Mouse (Mus musculus): ENCODE data around the gene Gsto2. TPM values are rescaled to one million over a fixed set of nuclear protein-coding genes. Genes with fewer than 3 reads are reported as not detected.

Gene Gsto2
- polyA plus RNA-seq, 1 experiment from 2014 or later, result 0.76 TPM

DNA sequence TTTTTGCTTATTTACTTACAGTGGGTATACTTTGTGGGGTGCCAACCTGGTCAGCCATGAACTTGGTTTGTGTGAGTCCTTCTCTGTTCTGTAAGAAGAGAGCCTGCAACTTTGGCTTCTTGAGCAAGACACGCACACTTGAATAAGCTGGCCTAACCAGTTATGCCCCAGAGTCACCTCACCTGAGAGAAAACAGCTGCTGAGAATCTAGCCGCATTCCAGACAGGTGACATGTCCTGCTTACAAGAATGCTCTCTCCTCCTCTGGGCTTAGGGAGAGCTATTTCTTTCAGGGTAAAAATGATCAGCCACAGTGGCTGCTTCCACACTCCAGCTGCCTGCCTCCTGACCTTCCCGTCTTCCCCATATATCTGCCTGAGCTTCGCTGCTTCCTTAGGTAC is 63.7 kb downstream of the Gsto2 start:
- Histone ChIP-seq H3K9me3 (ENCODE audit: control insufficient read depth, low read length) (no peaks in the 10 kb centered on the region), H3K27ac (ENCODE audit: low read depth, low read length) (no peak overlapping the region), H3K27me3 (ENCODE audit: control insufficient read depth, insufficient read depth, low read length) (no peaks in the 10 kb centered on the region), H3K4me2 (ENCODE audit: low read depth, low read length, severe bottlenecking) (no peak overlapping the region), H3K4me3 (ENCODE audit: low read depth, low read length) (no peak overlapping the region), H3K4me1 (replicated peaks; ENCODE audit: control insufficient read depth, insufficient read depth, low read length) (no peaks in the 10 kb centered on the region), H3K9ac (ENCODE audit: low read length) (no peak overlapping the region), H3K36me3 (ENCODE audit: control insufficient read depth, insufficient read depth, low read length) (no peaks in the 10 kb centered on the region)
- WGBS, result 88% methylated on average over 4 of the region's 4 CpGs
- ATAC-seq (replicated peaks; ENCODE audit: low FRiP score) (no peak), DNase-seq (ENCODE audit: low spot score) (no peak)

DNA sequence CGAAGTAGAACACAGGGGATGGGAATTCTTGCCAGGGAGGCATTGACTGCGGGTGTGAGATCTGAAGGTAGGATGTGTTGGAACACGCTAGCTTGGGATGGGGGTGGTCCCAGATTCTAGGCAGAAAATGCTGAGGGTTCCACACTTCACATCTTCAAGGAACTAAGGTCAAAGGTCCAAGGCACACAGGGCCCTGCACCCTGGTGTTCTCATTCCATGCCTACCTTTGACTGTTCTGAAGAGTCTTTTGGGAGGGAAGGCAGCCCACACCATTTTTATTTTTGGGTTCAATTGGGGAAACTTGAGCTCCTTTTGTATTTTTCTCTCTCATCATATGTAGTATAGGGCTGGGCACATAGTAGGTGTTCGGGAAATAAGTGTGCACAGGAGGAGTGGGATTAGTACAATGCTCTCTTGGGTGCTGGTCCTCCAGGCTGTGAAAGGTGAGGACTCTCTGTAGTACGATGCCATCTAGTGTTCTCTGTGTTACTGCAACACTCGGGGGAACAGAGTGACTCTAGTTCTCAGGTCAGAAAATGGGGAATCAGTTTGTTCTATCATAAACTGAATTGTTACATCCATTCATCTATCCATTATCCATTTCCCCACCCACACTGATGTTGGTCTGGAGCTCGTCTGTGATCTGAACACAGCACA is 66.8 kb downstream of the Gsto2 start:
- no peak overlapping the region for H3K27ac ChIP-seq (ENCODE audit: low read depth, low read length)
- no peaks in the 10 kb centered on the region for H3K27me3 ChIP-seq (ENCODE audit: control insufficient read depth, insufficient read depth, low read length)
- H3K9ac ChIP-seq (ENCODE audit: low read length), result no peak overlapping the region
- H3K36me3 ChIP-seq (ENCODE audit: control insufficient read depth, insufficient read depth, low read length), result no peaks in the 10 kb centered on the region
- H3K4me2 ChIP-seq (ENCODE audit: low read depth, low read length, severe bottlenecking), result no peak overlapping the region
- no peaks in the 10 kb centered on the region for H3K4me1 ChIP-seq (replicated peaks; ENCODE audit: control insufficient read depth, insufficient read depth, low read length)
- no peaks in the 10 kb centered on the region for H3K9me3 ChIP-seq (ENCODE audit: control insufficient read depth, low read length)
- DNase-seq (ENCODE audit: low spot score), result peak; percentile 49
- WGBS, result 48% methylated on average over 7 of the region's 7 CpGs
- peak; percentile 71; the same call in 1 of the 2 replicates for ATAC-seq (replicated peaks; ENCODE audit: low FRiP score)
- no peak overlapping the region for H3K4me3 ChIP-seq (ENCODE audit: low read depth, low read length)

GRCm38 (mm10) chr19:47934146-47934545 is 68.8 kb downstream of the Gsto2 start:
- 91% methylated on average over 8 of the region's 8 CpGs for WGBS
- no peak overlapping the region for H3K27ac ChIP-seq (ENCODE audit: low read depth, low read length)
- H3K4me3 ChIP-seq (ENCODE audit: low read depth, low read length), result no peak overlapping the region
- H3K9ac ChIP-seq (ENCODE audit: low read length), result no peak overlapping the region
- no peaks in the 10 kb centered on the region for H3K27me3 ChIP-seq (ENCODE audit: control insufficient read depth, insufficient read depth, low read length)
- no peak overlapping the region for H3K4me2 ChIP-seq (ENCODE audit: low read depth, low read length, severe bottlenecking)
- DNase-seq (ENCODE audit: low spot score) (no peak), ATAC-seq (replicated peaks; ENCODE audit: low FRiP score) (no peak)
- H3K4me1 ChIP-seq (replicated peaks; ENCODE audit: control insufficient read depth, insufficient read depth, low read length), result no peaks in the 10 kb centered on the region
- no peaks in the 10 kb centered on the region for H3K9me3 ChIP-seq (ENCODE audit: control insufficient read depth, low read length)
- no peaks in the 10 kb centered on the region for H3K36me3 ChIP-seq (ENCODE audit: control insufficient read depth, insufficient read depth, low read length)

GRCm38 (mm10) chr19:47934636-47935238 is 69.4 kb downstream of the Gsto2 start:
- Histone ChIP-seq H3K27me3 (ENCODE audit: control insufficient read depth, insufficient read depth, low read length) (no peaks in the 10 kb centered on the region), H3K9ac (ENCODE audit: low read length) (no peak overlapping the region), H3K4me2 (ENCODE audit: low read depth, low read length, severe bottlenecking) (no peak overlapping the region), H3K9me3 (ENCODE audit: control insufficient read depth, low read length) (no peaks in the 10 kb centered on the region), H3K4me3 (ENCODE audit: low read depth, low read length) (no peak overlapping the region), H3K27ac (ENCODE audit: low read depth, low read length) (no peak overlapping the region), H3K4me1 (replicated peaks; ENCODE audit: control insufficient read depth, insufficient read depth, low read length) (no peaks in the 10 kb centered on the region), H3K36me3 (ENCODE audit: control insufficient read depth, insufficient read depth, low read length) (no peaks in the 10 kb centered on the region)
- ATAC-seq (replicated peaks; ENCODE audit: low FRiP score) (no peak), DNase-seq (ENCODE audit: low spot score) (no peak)
- 77% methylated on average over 16 of the region's 16 CpGs for WGBS

GRCm38 (mm10) chr19:47935530-47935929 is 70.2 kb downstream of the Gsto2 start:
- DNase-seq (ENCODE audit: low spot score) (no peak), ATAC-seq (replicated peaks; ENCODE audit: low FRiP score) (no peak)
- H3K4me1 ChIP-seq (replicated peaks; ENCODE audit: control insufficient read depth, insufficient read depth, low read length), result no peaks in the 10 kb centered on the region
- WGBS, result 87% methylated on average over 6 of the region's 6 CpGs
- no peak overlapping the region for H3K4me2 ChIP-seq (ENCODE audit: low read depth, low read length, severe bottlenecking)
- no peaks in the 10 kb centered on the region for H3K9me3 ChIP-seq (ENCODE audit: control insufficient read depth, low read length)
- H3K27ac ChIP-seq (ENCODE audit: low read depth, low read length), result no peak overlapping the region
- no peak overlapping the region for H3K9ac ChIP-seq (ENCODE audit: low read length)
- no peak overlapping the region for H3K4me3 ChIP-seq (ENCODE audit: low read depth, low read length)
- H3K36me3 ChIP-seq (ENCODE audit: control insufficient read depth, insufficient read depth, low read length), result no peaks in the 10 kb centered on the region
- H3K27me3 ChIP-seq (ENCODE audit: control insufficient read depth, insufficient read depth, low read length), result no peaks in the 10 kb centered on the region

Small RNA genes within 50 kb of the gene (microRNA-seq; reads per million reads assigned to microRNA genes)
- gene Gm22240 (ENCODE audit: insufficient number of aligned reads), result not detected

Other genes with a start within 250 kb of the Gsto2 start
- gene Col17a1, start 173.4 kb upstream of the Gsto2 start, polyA plus RNA-seq (2014; fragmentation: Nextera tagmentation; extraction: Ambion mirVana), result 0.61 and 1.1 TPM in 2 replicates
- gene Sfr1, start 133.9 kb upstream of the Gsto2 start, polyA plus RNA-seq (2014; fragmentation: Nextera tagmentation; extraction: Ambion mirVana), result 313 and 346 TPM in 2 replicates
- gene Gsto1, start 10.6 kb upstream of the Gsto2 start, polyA plus RNA-seq (2014; fragmentation: Nextera tagmentation; extraction: Ambion mirVana), result 75.1 and 83.2 TPM in 2 replicates
- gene Cfap43, start 53.8 kb downstream of the Gsto2 start, polyA plus RNA-seq (2014; fragmentation: Nextera tagmentation; extraction: Ambion mirVana), result 0.04 and 0.15 TPM in 2 replicates
- gene Itprip, start 53.8 kb downstream of the Gsto2 start, polyA plus RNA-seq (2014; fragmentation: Nextera tagmentation; extraction: Ambion mirVana), result 18.8 and 20.4 TPM in 2 replicates
- gene Cfap58, start 72.1 kb downstream of the Gsto2 start, polyA plus RNA-seq (2014; fragmentation: Nextera tagmentation; extraction: Ambion mirVana), result not detected in 2 replicates